Mouse (Mus musculus) heart, postnatal 14 days (tissue): ENCODE results near the gene Mrpl28. TPM values are rescaled to one million over a fixed set of nuclear protein-coding genes. Genes with fewer than 3 reads are reported as not detected.
"Not testable (repeated sequence)": the region's sequence is repeated elsewhere in the genome, so short reads cannot be mapped to it uniquely, and the experiment has no call there.

Experiments used
- DNase-seq, 2 experiments: peaks; one replicate each; pipeline ENCODE4 v3.0.0; 2021 to 2022
- intact Hi-C: fragments of 180-260 bp; cut with DNase I; formaldehyde crosslinking; loops from one replicate; pipeline ENCODE4 v1.15.1; 2025
- total RNA-seq, 2 experiments: library from RNA; stranded (reverse); gene quantifications; 2 replicates each; pipeline ENCODE4 v1.2.3; 2021

Mrpl28 gene
- total RNA-seq, 2 experiments from 2014 or later = 100 to 115 TPM

GRCm38 (mm10) chr17:26114461-26114860 is 8.8 kb upstream of the Mrpl28 start:
- DNase-seq, intact Hi-C loops: not testable (repeated sequence)

GRCm38 (mm10) chr17:26115205-26115898 is 7.9 kb upstream of the Mrpl28 start:
- intact Hi-C loops = no loop called here
- DNase-seq = no peak

GRCm38 (mm10) chr17:26115956-26116487 is 7.3 kb upstream of the Mrpl28 start:
- no peak for DNase-seq

GRCm38 (mm10) chr17:26116503-26117258 is 6.6 kb upstream of the Mrpl28 start:
- intact Hi-C loops = no loop called here
- DNase-seq = no peak

More at GRCm38 (mm10) chr17:26115956-26116487, 7.3 kb upstream of the Mrpl28 start:
- intact Hi-C loops = no loop called here

- DNase-seq = peak; percentile 54 to 68
- intact Hi-C loops = loop anchor here (5.0 kb wide), 1 partner anchor 122 kb away; the partner anchor contains the start of gene Fam234a
These were observed 3.3 kb upstream of the Mrpl28 start for GRCm38 (mm10) chr17:26119766-26120710.

GRCm38 (mm10) chr17:26122431-26123140 is 714 bp upstream of the Mrpl28 start:
- intact Hi-C loops = loop anchor here (5.0 kb wide), 1 partner anchor 120 kb away; the partner anchor contains the start of gene Fam234a

GRCm38 (mm10) chr17:26124560-26124959 is 1.3 kb downstream of the Mrpl28 start:
- intact Hi-C loops = loop anchor here (5.0 kb wide), 1 partner anchor 118 kb away; the partner anchor contains the start of gene Fam234a
- DNase-seq = no peak

More at GRCm38 (mm10) chr17:26122431-26123140, 714 bp upstream of the Mrpl28 start:
- DNase-seq = no peak

- intact Hi-C loops = no loop called here
- no peak for DNase-seq
These were observed 1.9 kb downstream of the Mrpl28 start for GRCm38 (mm10) chr17:26125226-26125625.

GRCm38 (mm10) chr17:26131062-26131732 is 7.9 kb downstream of the Mrpl28 start:
- DNase-seq = no peak
- intact Hi-C loops = no loop called here

GRCm38 (mm10) chr17:26131856-26132853 is 8.9 kb downstream of the Mrpl28 start:
- intact Hi-C loops = no loop called here
- DNase-seq = no peak

- intact Hi-C loops = no loop called here
- DNase-seq = no peak
These were observed 13.9 kb downstream of the Mrpl28 start for GRCm38 (mm10) chr17:26137106-26137750.

- intact Hi-C loops = loop anchor here (2.0 kb wide), 1 partner anchor 105 kb away; no protein-coding TSS in a partner anchor
- DNase-seq = no peak
These were observed 14.4 kb downstream of the Mrpl28 start for GRCm38 (mm10) chr17:26137751-26138130.

- intact Hi-C loops = loop anchor here (2.0 kb wide), 1 partner anchor 104 kb away; no protein-coding TSS in a partner anchor
- DNase-seq = peak; percentile 93 to 94
These were observed 15.0 kb downstream of the Mrpl28 start, which contains the start of gene Axin1 for GRCm38 (mm10) chr17:26138239-26138836. TSS of gene Axin1 (plus strand) at chr17:26138688.

- intact Hi-C loops = loop anchor here (2.0 kb wide), 1 partner anchor 104 kb away; no protein-coding TSS in a partner anchor
- DNase-seq = peak in 1 of 2 experiments; percentile 76
These were observed 15.6 kb downstream of the Mrpl28 start for GRCm38 (mm10) chr17:26138901-26139381.

GRCm38 (mm10) chr17:26142796-26143195 is 19.5 kb downstream of the Mrpl28 start:
- intact Hi-C loops = no loop called here
- DNase-seq = no peak

- DNase-seq = no peak
- intact Hi-C loops = no loop called here
These were observed 20.1 kb downstream of the Mrpl28 start for GRCm38 (mm10) chr17:26143386-26143785.
